ENCODE assay signal across 8 mouse cellular contexts in genomic region chr13:23573898-23574524, GRCm38 (mm10). TPM values are rescaled to one million over a fixed set of nuclear protein-coding genes. Genes with fewer than 3 reads are reported as not detected.
DNase-seq lines count a peak whose midpoint lies in the region; ATAC-seq and TF ChIP-seq lines count a peak whose summit lies in the region.
"Not testable (repeated sequence)": the region's sequence is repeated elsewhere in the genome, so short reads cannot be mapped to it uniquely, and the experiment has no call there.

Gene Hist1h2bf (minus strand): TSS chr13:23574196.
Gene Hist1h2ad (plus strand): TSS chr13:23574381.

- H3K4me2 ChIP-seq in hindbrain, embryonic 11.5 days (replicated peaks; ENCODE audit: low read depth, low read length) = peak within 1 kb of the TSS; percentile 63
- H3K4me2 ChIP-seq in lung, embryonic 16.5 days (ENCODE audit: low read depth, low read length) = peak within 1 kb of the TSS; percentile 85

- not testable (repeated sequence) for TF ChIP-seq CTCF in thymus, adult 2 months (IDR thresholded peaks at IDR 0.05; ENCODE audit: borderline replicate concordance, control insufficient read depth, extremely low read depth, insufficient read depth, low read length, poor library complexity)

- TF ChIP-seq POLR2A in thymus, adult 2 months (IDR thresholded peaks at IDR 0.05; ENCODE audit: control insufficient read depth, extremely low read depth, insufficient read depth, low read length, poor library complexity) = peak; percentile 24; the same call in 1 of the 2 replicates

- not testable (repeated sequence) for H3K4me1 ChIP-seq in hindbrain, embryonic 11.5 days (replicated peaks; ENCODE audit: control insufficient read depth, insufficient read depth, low read length); lung, embryonic 16.5 days (replicated peaks; ENCODE audit: control insufficient read depth, insufficient read depth, low read length); thymus, adult 2 months (replicated peaks; ENCODE audit: control insufficient read depth, insufficient read depth, low read length)

- H3K4me3 ChIP-seq in hindbrain, embryonic 11.5 days (ENCODE audit: low read depth, low read length) = peak within 1 kb of the TSS; percentile 41
- peak within 1 kb of the TSS; percentile 52 for H3K4me3 ChIP-seq in lung, embryonic 16.5 days (ENCODE audit: low read length)
- H3K4me3 ChIP-seq in thymus, adult 2 months (ENCODE audit: control insufficient read depth, insufficient read depth, low read length) = peak within 1 kb of the TSS; percentile 55

- not testable (repeated sequence) for H3K9me3 ChIP-seq in hindbrain, embryonic 11.5 days (ENCODE audit: control insufficient read depth, low read length); lung, embryonic 16.5 days (ENCODE audit: control insufficient read depth, low read length)

- peak within 1 kb of the TSS; percentile 94 for H3K27ac ChIP-seq in hindbrain, embryonic 11.5 days (ENCODE audit: low read depth, low read length)
- peak within 1 kb of the TSS; percentile 91 for H3K27ac ChIP-seq in lung, embryonic 16.5 days (ENCODE audit: low read length)
- H3K27ac ChIP-seq in thymus, adult 2 months (ENCODE audit: control insufficient read depth, insufficient read depth, low read length) = peak within 1 kb of the TSS; percentile 94

- WGBS in hindbrain, embryonic 11.5 days = 0% methylated on average over 31 of the region's 42 CpGs
- 0% methylated on average over 27 of the region's 42 CpGs for WGBS in lung, embryonic 16.5 days
- 0% methylated on average over 40 of the region's 42 CpGs for WGBS in thymus, adult 2 months

- not testable (repeated sequence) for H3K27me3 ChIP-seq in hindbrain, embryonic 11.5 days (ENCODE audit: control insufficient read depth, insufficient read depth, low read length); lung, embryonic 16.5 days (ENCODE audit: control insufficient read depth, insufficient read depth, low read depth, low read length); thymus, adult 2 months (ENCODE audit: control insufficient read depth, insufficient read depth, low read length)

- DNase-seq in NIH3T3 (ENCODE audit: low read depth) = peak; percentile 95
- DNase-seq in cerebellum, postnatal 10 days = peak; percentile 92 to 93
- peak; percentile 98 for DNase-seq in frontal cortex, adult 2 months (ENCODE audit: extremely low spot score in 1 of 2, low spot score in 1 of 2)
- peak; percentile 91 for DNase-seq in hindbrain, embryonic 11.5 days (ENCODE audit: low spot score)
- peak; percentile 97 for DNase-seq in layer of hippocampus, adult 9-11 months
- DNase-seq in ovary, adult 18-20 months (ENCODE audit: low spot score) = peak; percentile 85
- peak; percentile 89 for DNase-seq in thymus, adult 2 months

- ATAC-seq in hindbrain, embryonic 11.5 days (ENCODE audit: low FRiP score) = peak; percentile 91
- ATAC-seq in lung, embryonic 16.5 days (ENCODE audit: low read depth) = peak; percentile 89

- H3K9ac ChIP-seq in hindbrain, embryonic 11.5 days (ENCODE audit: low read depth, low read length) = peak within 1 kb of the TSS; percentile 50; the same call in 1 of the 2 replicates
- H3K9ac ChIP-seq in lung, embryonic 16.5 days (ENCODE audit: low read length) = peak within 1 kb of the TSS; percentile 70

- not testable (repeated sequence) for H3K36me3 ChIP-seq in hindbrain, embryonic 11.5 days (ENCODE audit: control insufficient read depth, insufficient read depth, low read length); lung, embryonic 16.5 days (ENCODE audit: control insufficient read depth, insufficient read depth, low read length); thymus, adult 2 months (ENCODE audit: control insufficient read depth, insufficient read depth, low read length)

RNA-seq across cellular contexts. Expression of gene Hist1h2bf, which starts in this region (rescaled TPM):
- 0.80 and 1.6 TPM in 2 replicates for polyA plus RNA-seq in frontal cortex, adult 2 months (2012; rRNA removed)
- polyA plus RNA-seq in hindbrain, embryonic 11.5 days (2014; fragmentation: Nextera tagmentation; extraction: Ambion mirVana) = 1.5 and 3.7 TPM in 2 replicates
- polyA plus RNA-seq in lung, embryonic 16.5 days (2015; fragmentation: Nextera tagmentation; extraction: Ambion mirVana) = 4.8 and 6.8 TPM in 2 replicates
- polyA plus RNA-seq in thymus, adult 2 months (2012; rRNA removed) = 277 and 362 TPM in 2 replicates

RNA-seq across cellular contexts. Expression of gene Hist1h2ad, which starts in this region (rescaled TPM):
- polyA plus RNA-seq in frontal cortex, adult 2 months (2012; rRNA removed) = 1.6 and 1.9 TPM in 2 replicates
- 1.0 and 2.9 TPM in 2 replicates for polyA plus RNA-seq in hindbrain, embryonic 11.5 days (2014; fragmentation: Nextera tagmentation; extraction: Ambion mirVana)
- polyA plus RNA-seq in lung, embryonic 16.5 days (2015; fragmentation: Nextera tagmentation; extraction: Ambion mirVana) = 2.9 and 3.4 TPM in 2 replicates
- polyA plus RNA-seq in thymus, adult 2 months (2012; rRNA removed) = 76.8 and 109 TPM in 2 replicates

Comparison
In these comparisons a context has a peak if more than half of its experiments do, and no peak if none do; other contexts are left out.
1. Peak in every context shown above with its lines: DNase-seq, ATAC-seq, H3K4me3 ChIP-seq and H3K27ac ChIP-seq.
2. RNA of gene Hist1h2bf (polyA plus RNA-seq): 277 to 362 TPM in thymus, adult 2 months; 4.8 to 6.8 TPM in lung, embryonic 16.5 days, 0.80 to 1.6 TPM in frontal cortex, adult 2 months and 1.5 to 3.7 TPM in hindbrain, embryonic 11.5 days; every median in the first group is over 10 times any median in the second.
3. RNA of gene Hist1h2ad (polyA plus RNA-seq): 76.8 to 109 TPM in thymus, adult 2 months; 2.9 to 3.4 TPM in lung, embryonic 16.5 days, 1.6 to 1.9 TPM in frontal cortex, adult 2 months and 1.0 to 2.9 TPM in hindbrain, embryonic 11.5 days; every median in the first group is over 10 times any median in the second.